Mouse (Mus musculus) right cerebral cortex, adult 18-20 months (tissue): ENCODE results near the gene Ppp5c.
"Not testable (repeated sequence)": the region's sequence is repeated elsewhere in the genome, so short reads cannot be mapped to it uniquely, and the experiment has no call there.

Experiments used
- DNase-seq: peaks from one replicate; pipeline ENCODE4 v3.0.0; 2022; ENCODE audit warnings: mixed read lengths

Ppp5c gene

GRCm38 (mm10) chr7:17027588-17028343 lies at the start of gene Ppp5c:
Gene Ppp5c, minus strand, starts transcription at chr7:17027924.
- DNase-seq = peak; percentile 89

GRCm38 (mm10) chr7:17076542-17076941 lies 48.8 kb upstream of the Ppp5c start:
- DNase-seq = no peak

DNA sequence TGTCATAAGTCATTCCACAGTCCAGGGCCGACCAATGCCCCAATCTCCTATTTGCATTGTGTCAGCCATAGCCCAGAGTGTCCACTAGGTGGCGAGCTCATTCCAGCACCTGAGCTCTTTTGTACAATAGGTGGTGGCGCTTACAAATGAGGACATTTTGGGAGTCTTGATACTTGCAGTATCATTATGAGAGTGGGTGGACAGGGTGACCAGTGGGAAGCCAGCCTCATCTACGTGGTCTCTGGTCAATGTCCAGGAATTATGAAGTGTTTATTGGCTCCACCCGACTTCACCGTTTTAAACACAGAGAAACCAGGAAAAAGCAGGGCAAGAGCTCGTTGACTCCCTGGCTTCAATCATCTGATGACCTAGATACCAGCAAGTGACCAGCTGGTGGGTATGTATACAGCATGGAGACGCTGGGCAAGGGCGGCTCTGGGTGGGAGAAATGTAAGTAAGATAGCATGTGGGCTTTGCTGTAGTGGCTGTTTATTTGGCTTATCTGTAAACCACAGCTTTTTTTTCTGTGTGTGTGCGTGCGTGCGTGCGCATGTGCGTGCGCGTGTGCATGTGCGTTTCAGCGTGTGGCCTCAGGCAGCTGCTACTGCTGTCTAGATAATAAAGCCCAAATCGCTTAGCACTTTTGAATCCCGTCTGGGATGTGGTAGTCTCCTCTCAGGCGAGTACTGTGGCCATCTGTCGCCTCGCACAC lies 46.3 kb upstream of the Ppp5c start, which contains the start of gene Psg16:
Gene Psg16, plus strand, starts transcription at position 137 of the 712 bp plus-strand sequence.
- peak; percentile 58 for DNase-seq

- no peak for DNase-seq
Observed at GRCm38 (mm10) chr7:17073513-17073903, 45.8 kb upstream of the Ppp5c start.

DNA sequence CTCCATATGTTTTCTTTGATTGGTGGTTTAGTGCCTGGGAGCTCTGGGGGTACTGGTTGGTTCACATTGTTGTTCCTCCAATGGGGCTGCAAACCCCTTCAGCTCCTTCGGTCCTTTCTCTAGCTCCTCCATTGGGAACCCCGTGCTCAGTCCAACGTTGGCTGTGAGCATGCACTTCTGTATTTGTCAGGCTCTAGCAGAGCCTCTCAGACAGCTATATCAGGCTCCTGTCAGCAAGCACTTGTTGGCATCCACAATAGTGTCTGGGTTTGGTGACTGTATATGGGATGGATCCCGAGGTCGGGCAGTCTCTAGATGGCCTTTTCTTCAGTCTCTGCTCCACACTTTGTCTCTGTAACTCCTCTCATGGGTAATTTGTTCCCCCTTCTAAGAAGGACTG lies 39.9 kb upstream of the Ppp5c start:
- not testable (repeated sequence) for DNase-seq

- no peak for DNase-seq
Observed at GRCm38 (mm10) chr7:17067000-17067399, 39.3 kb upstream of the Ppp5c start.

- DNase-seq = peak; percentile 82
Observed at GRCm38 (mm10) chr7:17066412-17066811, 38.7 kb upstream of the Ppp5c start.

GRCm38 (mm10) chr7:17065620-17066019 lies 37.9 kb upstream of the Ppp5c start:
- no peak for DNase-seq

DNA sequence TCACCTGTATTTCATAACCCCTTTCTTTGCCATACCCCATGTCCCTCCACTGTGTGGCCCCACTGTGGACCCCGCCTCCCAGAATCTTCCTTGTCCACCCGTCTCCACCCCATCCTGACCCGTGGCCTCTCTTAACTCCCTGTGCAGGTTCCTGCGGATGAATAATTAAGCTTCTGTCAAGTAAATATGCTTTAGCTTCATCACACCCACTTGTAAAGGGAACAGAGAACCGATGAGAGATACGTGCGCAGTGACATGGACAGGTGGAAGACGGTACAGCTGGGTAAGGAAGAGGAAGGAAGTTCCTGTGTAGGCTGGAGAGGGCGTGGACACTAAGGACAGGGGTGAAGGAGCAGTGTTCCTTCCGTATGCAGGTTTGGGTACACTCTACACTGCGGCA lies 35.1 kb upstream of the Ppp5c start:
- no peak for DNase-seq

- DNase-seq = peak; percentile 57
Observed at GRCm38 (mm10) chr7:17062389-17062788, 34.7 kb upstream of the Ppp5c start, which contains the start of gene Hif3a. Gene Hif3a, minus strand, starts transcription at chr7:17062427.

GRCm38 (mm10) chr7:17060782-17061605 lies 33.3 kb upstream of the Ppp5c start:
- DNase-seq = peak; percentile 70

GRCm38 (mm10) chr7:17060031-17060781 lies 32.5 kb upstream of the Ppp5c start:
- peak; percentile 89 for DNase-seq

GRCm38 (mm10) chr7:17059463-17059844 lies 31.7 kb upstream of the Ppp5c start:
- no peak for DNase-seq

GRCm38 (mm10) chr7:17058816-17059462 lies 31.2 kb upstream of the Ppp5c start:
- no peak for DNase-seq

DNA sequence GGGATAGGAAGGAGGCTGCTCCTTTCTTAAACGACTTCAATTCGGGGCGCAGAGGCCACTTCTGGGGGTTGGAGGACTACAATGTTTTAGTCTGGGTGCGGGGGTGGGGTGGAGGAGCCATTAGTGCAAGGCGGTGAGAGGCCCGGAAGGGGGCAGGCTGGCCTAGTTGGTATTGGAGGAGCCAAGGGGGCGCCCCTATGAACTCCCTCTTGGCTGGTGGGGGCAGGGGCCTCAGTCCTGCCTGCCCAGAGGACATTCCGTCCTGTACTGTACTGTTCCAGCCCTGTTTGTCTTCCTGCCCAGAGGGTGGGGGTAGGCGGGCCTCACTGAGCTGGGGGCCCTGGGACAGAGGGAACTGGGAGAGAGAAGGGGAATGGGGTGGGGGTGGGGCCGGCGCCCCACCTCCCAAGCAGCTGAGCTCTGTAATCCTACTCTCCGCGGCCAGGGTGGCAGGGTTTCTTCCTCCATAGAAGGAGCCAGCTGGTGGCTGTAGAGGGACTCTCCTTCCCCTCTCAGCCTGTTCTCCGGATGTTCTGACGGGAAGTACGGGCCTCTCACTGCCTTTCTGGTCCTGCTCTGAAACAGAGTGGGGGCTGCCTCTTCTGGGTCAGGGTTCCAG lies 30.5 kb upstream of the Ppp5c start:
- peak; percentile 90 for DNase-seq

GRCm38 (mm10) chr7:17056601-17057523 lies 29.1 kb upstream of the Ppp5c start:
- DNase-seq = no peak

DNA sequence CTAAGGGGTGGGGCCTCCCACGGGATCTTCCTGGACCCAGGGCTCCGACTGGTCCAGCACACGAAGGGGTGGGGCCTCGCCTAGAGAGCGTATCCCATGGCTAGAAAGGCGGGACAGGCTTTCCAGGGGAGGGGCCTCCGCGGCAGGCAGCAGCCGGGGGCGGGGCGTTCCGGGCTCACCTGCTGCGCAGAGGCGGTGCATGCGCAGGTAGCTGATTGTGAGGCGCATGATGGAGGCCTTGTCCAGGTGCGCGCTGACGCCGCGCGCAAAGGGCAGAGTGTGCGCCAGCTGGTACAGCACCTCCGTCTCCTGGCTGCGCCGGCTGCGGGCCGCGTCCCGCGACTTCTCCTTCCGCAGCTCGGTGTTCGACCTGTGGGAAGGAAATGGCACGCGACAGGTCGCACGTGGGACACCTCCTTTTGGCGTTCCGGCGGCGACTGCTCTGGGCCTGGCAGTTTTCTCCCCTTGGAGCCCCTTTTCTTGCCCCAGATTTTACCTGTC lies 28.4 kb upstream of the Ppp5c start:
- peak; percentile 94 for DNase-seq

DNA sequence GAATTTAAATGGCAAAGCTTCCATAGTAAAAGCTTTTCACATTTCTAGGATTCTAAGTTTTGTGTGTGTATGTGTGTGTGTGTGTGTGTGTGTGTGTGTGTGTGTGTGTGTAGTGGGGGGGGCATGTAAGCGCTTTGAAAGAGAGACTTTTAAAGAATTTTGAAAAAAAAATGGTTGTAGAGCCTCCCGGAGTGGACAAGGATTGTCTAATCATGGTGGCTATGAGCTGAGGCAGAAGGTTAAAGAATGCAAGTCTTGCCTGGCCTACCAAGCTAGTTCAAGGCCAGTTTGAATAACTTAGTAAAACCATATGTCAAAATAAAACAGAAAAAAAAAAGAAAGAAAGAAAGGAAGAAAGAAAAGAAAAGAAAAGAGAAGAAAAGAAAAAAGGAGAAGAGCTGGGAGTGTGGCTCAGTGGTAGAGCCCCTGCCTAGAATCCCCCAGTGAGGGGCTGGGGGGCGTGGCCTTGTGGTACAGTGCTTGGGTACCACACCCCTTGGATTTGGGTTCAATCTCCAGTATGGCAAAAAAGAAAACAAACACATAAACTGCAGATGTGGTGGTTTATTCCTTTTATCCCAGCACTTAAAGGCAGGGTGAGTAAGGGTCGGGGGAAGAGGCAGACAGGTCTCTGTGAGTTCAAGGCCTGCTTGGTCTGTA lies 27.7 kb upstream of the Ppp5c start:
- no peak for DNase-seq

DNA sequence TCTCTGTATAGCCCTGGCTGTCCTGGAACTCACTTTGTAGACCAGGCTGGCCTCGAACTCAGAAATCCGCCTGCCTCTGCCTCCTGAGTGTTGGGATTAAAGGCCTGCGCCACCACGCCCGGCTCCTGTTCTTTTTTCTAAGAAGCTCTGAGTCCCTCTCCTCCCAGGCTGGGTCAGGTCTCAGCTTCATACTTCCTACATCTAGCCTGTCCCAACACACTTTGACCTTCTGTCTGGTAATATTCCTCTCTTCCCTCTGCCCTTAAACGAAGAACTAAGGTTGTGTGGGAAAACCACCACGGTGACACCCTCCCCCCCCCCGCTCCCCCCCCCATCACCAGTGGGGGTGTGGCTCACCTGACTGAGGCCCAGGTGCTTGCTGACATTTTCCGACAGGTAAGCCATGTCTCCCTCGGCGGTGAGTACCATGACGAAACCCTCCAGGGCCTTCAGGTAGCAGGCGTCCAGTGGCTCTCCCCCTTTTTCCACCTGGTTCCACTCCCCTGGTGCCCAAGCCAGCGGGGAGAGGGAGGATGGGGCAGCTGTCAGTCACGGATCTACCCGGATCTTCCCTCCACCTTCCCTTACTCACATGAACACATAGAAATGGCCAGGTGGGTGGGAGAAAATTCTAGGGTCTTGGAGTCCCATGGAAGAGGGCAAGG lies 26.7 kb upstream of the Ppp5c start:
- DNase-seq = no peak
